Mouse (Mus musculus) embryo, embryonic 11.5 days (tissue): ENCODE measurements around the gene Gm3012.
"Not testable (repeated sequence)": the region's sequence is repeated elsewhere in the genome, so short reads cannot be mapped to it uniquely, and the experiment has no call there.

Experiments used
- DNase-seq: peaks from one replicate; pipeline ENCODE4 v3.0.0-alpha.2; 2012; ENCODE audit warnings: low read depth, low spot score

Gm3012 gene

DNA sequence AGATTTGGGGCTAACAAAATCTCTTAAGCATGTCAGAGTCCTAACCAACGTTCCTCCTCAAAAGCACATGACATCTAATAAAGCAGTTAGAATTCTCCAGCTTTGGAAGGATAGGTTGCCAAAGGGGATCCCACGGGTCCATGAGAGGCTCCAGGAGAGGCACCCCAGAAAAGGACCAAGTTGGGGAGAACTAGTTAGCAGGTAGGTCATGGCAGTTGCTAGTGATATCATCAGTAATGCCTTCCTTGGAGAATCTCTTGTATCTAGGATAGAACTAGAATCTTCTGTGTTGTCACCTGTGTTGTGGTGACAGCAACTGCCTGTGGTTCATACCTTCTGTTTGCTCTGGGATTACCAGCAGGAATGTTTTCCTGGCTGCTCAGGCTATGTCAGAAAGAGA lies at the start of gene Gm3012:
TSS of gene Gm3012 (plus strand) at position 301 of the 400 bp plus-strand sequence.
- not testable (repeated sequence) for DNase-seq

DNA sequence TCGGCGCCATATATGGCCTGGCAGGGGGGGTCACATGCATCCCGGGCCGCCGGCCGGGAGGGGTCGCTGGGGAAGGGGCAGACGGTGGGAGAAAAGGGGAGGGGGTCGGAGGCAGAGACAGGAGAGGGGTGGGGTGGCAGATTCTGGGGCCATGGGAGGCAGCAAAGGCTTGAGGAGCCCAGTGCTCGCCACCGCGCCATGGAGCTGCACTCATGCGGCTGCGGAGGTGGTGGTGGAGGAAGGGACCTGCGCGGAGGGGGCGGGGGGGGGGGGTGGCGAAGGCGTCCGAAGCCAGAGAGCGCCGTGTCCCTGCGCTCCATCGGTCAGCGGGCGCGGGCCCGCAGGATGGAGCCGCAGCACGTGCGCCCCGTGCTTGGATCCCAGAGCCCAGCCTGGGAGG lies 17.4 kb downstream of the Gm3012 start, which contains the start of gene Gm3020:
TSS of gene Gm3020 (plus strand) at position 301 of the 400 bp plus-strand sequence.
- not testable (repeated sequence) for DNase-seq

DNA sequence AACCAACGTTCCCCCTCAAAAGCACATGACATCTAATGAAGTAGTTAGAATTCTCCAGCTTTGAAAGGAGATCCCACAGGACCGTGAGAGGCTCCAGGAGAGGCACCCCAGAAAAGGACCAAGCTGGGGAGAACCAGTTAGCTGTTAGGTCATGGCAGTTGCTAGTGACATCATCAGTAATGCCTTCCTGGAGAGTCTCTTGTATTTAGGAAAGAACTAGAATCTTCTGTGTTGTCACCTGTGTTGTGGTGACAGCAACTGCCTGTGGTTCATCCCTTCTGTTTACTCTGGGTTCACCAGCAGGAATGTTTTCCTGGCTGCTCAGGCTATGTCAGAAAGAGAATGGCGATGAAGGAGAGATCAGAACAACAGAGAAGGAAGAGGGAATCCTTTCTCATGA lies 54.2 kb downstream of the Gm3012 start, which contains the start of gene Gm3043:
TSS of gene Gm3043 (plus strand) at position 301 of the 400 bp plus-strand sequence.
- not testable (repeated sequence) for DNase-seq
